Mouse (Mus musculus): ENCODE measurements at regions not wholly inside any gene's neighbourhood (a gene's known extent, or its start where the extent isn't known, plus 50 kb on each side); places are given as distances from the start of the nearest gene placed in this dataset.
"Not testable (repeated sequence)": the region's sequence is repeated elsewhere in the genome, so short reads cannot be mapped to it uniquely, and the experiment has no call there.

GRCm38 (mm10) chr12:115276749-115277148 is 770.8 kb upstream of the Zfp386 start:
- TF ChIP-seq CTCF, EP300 (IDR thresholded peaks at IDR 0.05; ENCODE audit: low read depth): not testable (repeated sequence)
